Mouse (Mus musculus) neural tube, embryonic 12.5 days (tissue): Measurements from ENCODE around the gene Noxo1. TPM values are rescaled to one million over a fixed set of nuclear protein-coding genes. Genes with fewer than 3 reads are reported as not detected.

Experiments used
- ATAC-seq: fragments of 200-750 bp; cut with Nextera tagmentation; 2 replicates; pipeline ENCODE4 v1.8.0; 2017; ENCODE audit warnings: low read depth, mild to moderate bottlenecking, moderate TSS enrichment, moderate library complexity; ENCODE audit not compliant: low FRiP score
- H3K27ac ChIP-seq: fragments of 300-500 bp; sonication (generic); 2 replicates; pipeline ENCODE4 v1.5.1; 2016
- H3K27me3 ChIP-seq: fragments of 300-500 bp; sonication (generic); replicated peaks from 2 replicates; pipeline ENCODE4 v1.6.1; 2016; ENCODE audit warnings: mild to moderate bottlenecking
- H3K36me3 ChIP-seq: fragments of 300-500 bp; sonication (generic); 2 replicates; pipeline ENCODE4 v1.6.1; 2016; ENCODE audit warnings: mild to moderate bottlenecking
- H3K4me1 ChIP-seq: fragments of 300-500 bp; sonication (generic); 2 replicates; pipeline ENCODE4 v1.6.1; 2016
- H3K4me2 ChIP-seq: fragments of 300-500 bp; sonication (generic); replicated peaks from 2 replicates; pipeline ENCODE4 v1.6.1; 2016; ENCODE audit warnings: mild to moderate bottlenecking
- H3K4me3 ChIP-seq: fragments of 300-500 bp; sonication (generic); 2 replicates; pipeline ENCODE4 v1.5.1; 2016
- H3K9ac ChIP-seq: fragments of 300-500 bp; sonication (generic); 2 replicates; pipeline ENCODE4 v1.6.1; 2016; ENCODE audit warnings: mild to moderate bottlenecking
- H3K9me3 ChIP-seq: fragments of 300-500 bp; sonication (generic); 2 replicates; pipeline ENCODE4 v1.6.1; 2016; ENCODE audit warnings: mild to moderate bottlenecking
- WGBS: fragments of 180-500 bp; shearing (Covaris S2); methylation state at CpG from one replicate; pipeline ENCODE4 v1.1.7; 2016; 5-methylcytosine and 5-hydroxymethylcytosine counted together
- polyA plus RNA-seq: library from polyadenylated mRNA; unstranded; fragments of >200 nt; fragmentation: Nextera tagmentation; extraction: Ambion mirVana; gene quantifications from 2 replicates; pipeline ENCODE4 v1.2.1, GENCODE M21; 2016

Noxo1 gene
- polyA plus RNA-seq, 1 experiment from 2014 or later, result 3.0 TPM

- 33% methylated on average over 8 of the region's 8 CpGs for WGBS
- peak overlapping the region; percentile 64; the same call in 1 of the 2 replicates for H3K9ac ChIP-seq
Observed at GRCm38 (mm10) chr17:24737135-24737810, 41.2 kb downstream of the Noxo1 start.

GRCm38 (mm10) chr17:24738238-24738637 is 42.2 kb downstream of the Noxo1 start:
- Histone ChIP-seq H3K4me2 (no peak overlapping the region), H3K27ac (no peak overlapping the region), H3K27me3 (no peaks in the 10 kb centered on the region), H3K4me3 (no peak overlapping the region), H3K4me1 (peaks cover 13% of the 10 kb centered on the region), H3K9me3 (no peaks in the 10 kb centered on the region), H3K36me3 (peaks cover 10% of the 10 kb centered on the region), H3K9ac (no peak overlapping the region)
- WGBS, result 81% methylated on average over 4 of the region's 4 CpGs
- ATAC-seq, result no peak

More at GRCm38 (mm10) chr17:24737135-24737810, 41.2 kb downstream of the Noxo1 start:
- Histone ChIP-seq H3K4me1 (peaks cover 13% of the 10 kb centered on the region), H3K27me3 (no peaks in the 10 kb centered on the region), H3K36me3 (peaks cover 8% of the 10 kb centered on the region), H3K4me2 (peak overlapping the region; percentile 91), H3K4me3 (peak overlapping the region; percentile 58), H3K27ac (no peak overlapping the region), H3K9me3 (no peaks in the 10 kb centered on the region)
- no peak for ATAC-seq

GRCm38 (mm10) chr17:24739926-24740325 is 43.9 kb downstream of the Noxo1 start:
- H3K27me3 ChIP-seq, result no peaks in the 10 kb centered on the region; the same call in 1 of the 2 replicates
- WGBS, result 88% methylated on average over 8 of the region's 8 CpGs
- no peak overlapping the region for H3K4me2 ChIP-seq
- no peak overlapping the region for H3K4me3 ChIP-seq
- peaks cover 13% of the 10 kb centered on the region for H3K4me1 ChIP-seq
- H3K9me3 ChIP-seq, result no peaks in the 10 kb centered on the region
- ATAC-seq, result no peak
- peaks cover 10% of the 10 kb centered on the region for H3K36me3 ChIP-seq
- H3K27ac ChIP-seq, result no peak overlapping the region
- H3K9ac ChIP-seq, result no peak overlapping the region

GRCm38 (mm10) chr17:24742307-24742706 is 46.3 kb downstream of the Noxo1 start:
- Histone ChIP-seq H3K4me1 (peaks cover 3% of the 10 kb centered on the region), H3K9ac (no peak overlapping the region), H3K27me3 (no peaks in the 10 kb centered on the region; the same call in 1 of the 2 replicates), H3K27ac (no peak overlapping the region), H3K4me3 (no peak overlapping the region), H3K9me3 (no peaks in the 10 kb centered on the region), H3K36me3 (peaks cover 10% of the 10 kb centered on the region), H3K4me2 (no peak overlapping the region)
- WGBS, result 89% methylated on average over 8 of the region's 8 CpGs
- ATAC-seq, result no peak

GRCm38 (mm10) chr17:24743896-24744295 is 47.9 kb downstream of the Noxo1 start:
- no peaks in the 10 kb centered on the region; the same call in 1 of the 2 replicates for H3K27me3 ChIP-seq
- H3K4me1 ChIP-seq, result no peaks in the 10 kb centered on the region; the same call in 1 of the 2 replicates
- H3K27ac ChIP-seq, result no peak overlapping the region
- H3K4me3 ChIP-seq, result no peak overlapping the region
- peaks cover 10% of the 10 kb centered on the region for H3K36me3 ChIP-seq
- no peak overlapping the region for H3K9ac ChIP-seq
- WGBS, result 75% methylated on average over 5 of the region's 5 CpGs
- H3K9me3 ChIP-seq, result no peaks in the 10 kb centered on the region
- no peak for ATAC-seq
- H3K4me2 ChIP-seq, result no peak overlapping the region

GRCm38 (mm10) chr17:24744381-24744780 is 48.3 kb downstream of the Noxo1 start:
- no peak overlapping the region for H3K9ac ChIP-seq
- H3K27me3 ChIP-seq, result no peaks in the 10 kb centered on the region; the same call in 1 of the 2 replicates
- H3K36me3 ChIP-seq, result peaks cover 10% of the 10 kb centered on the region
- H3K9me3 ChIP-seq, result no peaks in the 10 kb centered on the region
- no peak for ATAC-seq
- no peak overlapping the region for H3K4me2 ChIP-seq
- H3K4me3 ChIP-seq, result no peak overlapping the region
- 73% methylated on average over 3 of the region's 3 CpGs for WGBS
- H3K27ac ChIP-seq, result no peak overlapping the region
- no peaks in the 10 kb centered on the region; the same call in 1 of the 2 replicates for H3K4me1 ChIP-seq

GRCm38 (mm10) chr17:24745526-24746497 is 49.8 kb downstream of the Noxo1 start:
- H3K36me3 ChIP-seq, result peaks cover 5% of the 10 kb centered on the region; the same call in 1 of the 2 replicates
- H3K4me3 ChIP-seq, result no peak overlapping the region
- H3K27ac ChIP-seq, result no peak overlapping the region
- H3K27me3 ChIP-seq, result peaks cover 10% of the 10 kb centered on the region
- H3K4me1 ChIP-seq, result no peaks in the 10 kb centered on the region; the same call in 1 of the 2 replicates
- no peak overlapping the region for H3K4me2 ChIP-seq
- H3K9ac ChIP-seq, result no peak overlapping the region
- H3K9me3 ChIP-seq, result no peaks in the 10 kb centered on the region
- peak; percentile 70; the same call in 1 of the 2 replicates for ATAC-seq
- 22% methylated on average over 7 of the region's 7 CpGs for WGBS

- no peak overlapping the region for H3K27ac ChIP-seq
- no peak overlapping the region for H3K4me3 ChIP-seq
- no peak overlapping the region for H3K9ac ChIP-seq
- H3K4me1 ChIP-seq, result no peaks in the 10 kb centered on the region; the same call in 1 of the 2 replicates
- WGBS, result 50% methylated on average over 4 of the region's 4 CpGs
- peaks cover 21% of the 10 kb centered on the region for H3K27me3 ChIP-seq
- ATAC-seq, result no peak
- H3K9me3 ChIP-seq, result no peaks in the 10 kb centered on the region
- H3K36me3 ChIP-seq, result peaks cover 3% of the 10 kb centered on the region; the same call in 1 of the 2 replicates
- H3K4me2 ChIP-seq, result no peak overlapping the region
Observed at GRCm38 (mm10) chr17:24746986-24747385, 51.0 kb downstream of the Noxo1 start.

Other genes starting within 250 kb of the Noxo1 start
- gene E4f1, start 225.9 kb upstream of the Noxo1 start, polyA plus RNA-seq, result 37.9 and 38.5 TPM in 2 replicates
- 58.6 and 62.7 TPM in 2 replicates for gene Pgp, start 225.8 kb upstream of the Noxo1 start, polyA plus RNA-seq
- 0.28 TPM in 2 replicates for gene Bricd5, start 222.3 kb upstream of the Noxo1 start, polyA plus RNA-seq
- gene Mlst8, start 217.2 kb upstream of the Noxo1 start, polyA plus RNA-seq, result 33.8 and 34.9 TPM in 2 replicates
- gene Caskin1, start 207.6 kb upstream of the Noxo1 start, polyA plus RNA-seq, result 23.2 and 25.4 TPM in 2 replicates
- gene Traf7, start 168.3 kb upstream of the Noxo1 start, polyA plus RNA-seq, result 83.4 and 84.0 TPM in 2 replicates
- gene Rab26, start 162.0 kb upstream of the Noxo1 start, polyA plus RNA-seq, result 1.6 and 2.2 TPM in 2 replicates
- gene Pkd1, start 146.4 kb upstream of the Noxo1 start, polyA plus RNA-seq, result 23.0 and 26.5 TPM in 2 replicates
- 66.5 and 75.0 TPM in 2 replicates for gene Tsc2, start 63.6 kb upstream of the Noxo1 start, polyA plus RNA-seq
- gene Nthl1, start 63.6 kb upstream of the Noxo1 start, polyA plus RNA-seq, result 10.5 and 12.4 TPM in 2 replicates
- gene Slc9a3r2, start 45.9 kb upstream of the Noxo1 start, polyA plus RNA-seq, result 36.9 and 37.7 TPM in 2 replicates
- gene Npw, start 37.8 kb upstream of the Noxo1 start, polyA plus RNA-seq, result not detected in 2 replicates
- 24.1 and 27.2 TPM in 2 replicates for gene Zfp598, start 26.5 kb upstream of the Noxo1 start, polyA plus RNA-seq
- 42.3 and 43.3 TPM in 2 replicates for gene Syngr3, start 6.3 kb upstream of the Noxo1 start, polyA plus RNA-seq
- 40.2 and 41.9 TPM in 2 replicates for gene Gfer, start 78 bp upstream of the Noxo1 start, polyA plus RNA-seq
- 91.5 and 95.3 TPM in 2 replicates for gene Tbl3, start 11.4 kb downstream of the Noxo1 start, polyA plus RNA-seq
- gene Rnf151, start 21.8 kb downstream of the Noxo1 start, polyA plus RNA-seq, result not detected in 2 replicates
- 826 and 871 TPM in 2 replicates for gene Rps2, start 21.9 kb downstream of the Noxo1 start, polyA plus RNA-seq
- 230 and 240 TPM in 2 replicates for gene Ndufb10, start 28.2 kb downstream of the Noxo1 start, polyA plus RNA-seq
- not detected in 2 replicates for gene Rpl3l, start 31.6 kb downstream of the Noxo1 start, polyA plus RNA-seq
- 23.3 and 24.8 TPM in 2 replicates for gene Msrb1, start 40.4 kb downstream of the Noxo1 start, polyA plus RNA-seq
- gene Hs3st6, start 56.8 kb downstream of the Noxo1 start, polyA plus RNA-seq, result 0.62 and 0.69 TPM in 2 replicates
- gene Meiob, start 108.1 kb downstream of the Noxo1 start, polyA plus RNA-seq, result not detected in 2 replicates
- 37.5 and 40.0 TPM in 2 replicates for gene Hagh, start 143.9 kb downstream of the Noxo1 start, polyA plus RNA-seq
- gene Fahd1, start 154.1 kb downstream of the Noxo1 start, polyA plus RNA-seq, result 18.2 and 18.7 TPM in 2 replicates
- 0.28 and 0.32 TPM in 2 replicates for gene Igfals, start 169.8 kb downstream of the Noxo1 start, polyA plus RNA-seq
- gene Nubp2, start 190.1 kb downstream of the Noxo1 start, polyA plus RNA-seq, result 75.4 and 75.9 TPM in 2 replicates
- gene Spsb3, start 190.4 kb downstream of the Noxo1 start, polyA plus RNA-seq, result 53.1 and 57.7 TPM in 2 replicates
- 41.6 and 44.5 TPM in 2 replicates for gene Eme2, start 198.9 kb downstream of the Noxo1 start, polyA plus RNA-seq
- 89.9 and 98.4 TPM in 2 replicates for gene Mrps34, start 198.9 kb downstream of the Noxo1 start, polyA plus RNA-seq
- gene Nme3, start 200.3 kb downstream of the Noxo1 start, polyA plus RNA-seq, result 49.7 and 55.1 TPM in 2 replicates
- 78.9 and 82.1 TPM in 2 replicates for gene Mapk8ip3, start 240.7 kb downstream of the Noxo1 start, polyA plus RNA-seq